Mouse (Mus musculus): ENCODE measurements around the gene B4galnt3. TPM values are rescaled to one million over a fixed set of nuclear protein-coding genes. Genes with fewer than 3 reads are reported as not detected.
A peak's percentile ranks its signal among the peaks of the same experiment; 100 is the strongest.

B4galnt3 gene
- polyA plus RNA-seq, 1 experiment, result 0.33 TPM

DNA sequence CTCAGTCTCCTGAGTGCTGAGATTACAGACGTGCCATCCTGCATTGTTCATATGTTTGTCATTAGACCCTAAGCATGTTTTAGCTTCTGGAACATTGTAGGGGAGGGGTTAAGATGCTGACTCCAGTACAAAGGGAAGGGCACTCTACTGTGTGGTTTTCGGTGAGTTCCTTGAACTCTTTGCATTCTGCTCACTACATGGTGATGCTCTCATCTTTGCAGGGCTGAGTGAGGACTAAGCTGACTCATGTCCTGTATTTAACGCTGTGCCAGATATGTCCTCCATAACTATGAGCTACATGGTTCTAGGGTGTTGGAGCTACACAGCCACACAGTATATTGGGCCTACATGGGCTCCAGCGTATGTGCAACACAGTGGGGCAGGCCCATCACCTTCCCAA, 104.0 kb downstream of the B4galnt3 start:
- no peak overlapping the region for H3K4me3 ChIP-seq (ENCODE audit: insufficient read depth, poor library complexity, severe bottlenecking)
- H3K36me3 ChIP-seq (ENCODE audit: control insufficient read depth, insufficient read depth), result no peaks in the 10 kb centered on the region
- no peak overlapping the region for H3ac ChIP-seq (ENCODE audit: control insufficient read depth, insufficient read length, low read depth)
- H3K79me3 ChIP-seq (ENCODE audit: low read depth), result no peaks in the 10 kb centered on the region
- H3K27me3 ChIP-seq (ENCODE audit: control insufficient read depth, insufficient read depth, insufficient read length), result no peaks in the 10 kb centered on the region
- H3K79me2 ChIP-seq (ENCODE audit: control insufficient read depth, insufficient read depth), result no peaks in the 10 kb centered on the region
- TF ChIP-seq MAX (IDR thresholded peaks at IDR 0.05) (peak; percentile 24), CTCF (IDR thresholded peaks at IDR 0.05; ENCODE audit: control insufficient read depth, insufficient read depth, insufficient read length) (no peak), FOSL1 (IDR thresholded peaks at IDR 0.05; ENCODE audit: insufficient read depth, low read length, poor library complexity, severe bottlenecking) (peak; percentile 6), CEBPB (IDR thresholded peaks at IDR 0.05; ENCODE audit: low read depth) (no peak)

DNA sequence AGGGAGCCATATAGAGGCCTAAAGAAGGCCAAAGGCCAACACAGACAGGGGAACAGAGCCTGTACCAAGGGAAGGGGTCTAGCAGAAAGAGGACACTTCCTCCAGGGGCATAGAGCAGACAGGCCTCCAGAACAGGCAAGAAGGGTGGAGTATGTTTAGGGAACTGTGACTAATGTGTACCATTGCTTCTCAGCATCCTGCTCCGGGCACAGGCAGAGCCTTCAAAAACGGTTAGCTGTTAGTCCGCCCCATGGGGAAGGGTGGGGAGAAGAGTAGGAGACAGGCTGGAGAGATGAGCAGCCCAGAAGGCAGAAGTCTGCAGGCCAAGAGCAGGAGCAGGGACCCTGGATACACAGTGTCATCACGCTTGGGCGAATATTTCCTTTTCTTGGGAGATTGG, 105.1 kb downstream of the B4galnt3 start:
- Histone ChIP-seq H3K79me3 (ENCODE audit: low read depth) (no peaks in the 10 kb centered on the region), H3K4me3 (ENCODE audit: insufficient read depth, poor library complexity, severe bottlenecking) (no peak overlapping the region), H3ac (ENCODE audit: control insufficient read depth, insufficient read length, low read depth) (no peak overlapping the region), H3K27me3 (ENCODE audit: control insufficient read depth, insufficient read depth, insufficient read length) (no peaks in the 10 kb centered on the region), H3K36me3 (ENCODE audit: control insufficient read depth, insufficient read depth) (no peaks in the 10 kb centered on the region), H3K79me2 (ENCODE audit: control insufficient read depth, insufficient read depth) (no peaks in the 10 kb centered on the region)
- TF ChIP-seq CTCF (IDR thresholded peaks at IDR 0.05; ENCODE audit: control insufficient read depth, insufficient read depth, insufficient read length), result no peak
- TF ChIP-seq MYOD1 (IDR thresholded peaks at IDR 0.05; ENCODE audit: control insufficient read depth, insufficient read length, low read depth), result no peak
- TF ChIP-seq FOSL1 (IDR thresholded peaks at IDR 0.05; ENCODE audit: insufficient read depth, low read length, poor library complexity, severe bottlenecking), result no peak

DNA sequence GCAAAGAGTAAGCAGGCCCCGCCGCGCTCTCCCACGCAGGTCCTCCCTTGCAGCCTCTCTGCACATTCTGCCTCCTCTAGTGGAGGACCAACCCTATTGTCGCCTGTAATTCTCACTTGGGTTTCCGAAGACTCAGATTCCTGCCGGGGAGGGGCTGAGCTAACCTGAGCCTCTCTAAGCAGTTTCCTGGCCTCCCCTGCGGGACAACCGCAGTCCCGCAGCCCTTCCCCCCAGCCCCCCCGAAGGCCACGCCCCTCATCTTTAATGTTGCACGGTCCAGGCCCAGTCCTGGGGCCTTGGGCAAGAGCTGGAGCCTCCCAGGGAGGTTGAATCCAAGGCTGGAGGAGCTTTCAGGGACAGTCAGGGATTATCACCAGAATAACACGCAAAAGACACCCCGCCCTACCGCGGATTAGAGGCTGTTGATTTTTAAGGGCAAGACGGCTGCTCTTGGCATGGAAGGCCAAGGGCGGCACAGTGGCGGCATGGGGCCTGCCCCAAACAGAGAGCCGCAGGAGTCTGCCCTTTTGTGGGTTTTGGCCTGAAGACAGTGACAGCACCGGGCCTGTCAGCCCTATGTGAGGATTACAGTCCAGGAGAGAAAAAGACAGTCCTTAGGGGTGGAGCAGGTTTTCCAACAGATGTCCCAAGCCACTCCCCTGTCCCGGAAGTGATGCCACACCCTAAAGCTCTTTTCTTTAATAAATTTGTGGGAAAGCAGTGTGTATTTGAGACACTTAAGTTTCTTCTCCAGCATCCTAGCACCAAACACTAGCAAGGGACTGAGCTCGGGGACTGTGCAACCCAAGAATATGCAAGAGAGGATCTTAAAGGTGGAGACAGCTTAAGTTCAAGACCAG, 105.8 kb downstream of the B4galnt3 start:
- Histone ChIP-seq H3K4me3 (ENCODE audit: insufficient read depth, poor library complexity, severe bottlenecking) (no peak overlapping the region), H3K27me3 (ENCODE audit: control insufficient read depth, insufficient read depth, insufficient read length) (no peaks in the 10 kb centered on the region), H3K79me3 (ENCODE audit: low read depth) (no peaks in the 10 kb centered on the region), H3K79me2 (ENCODE audit: control insufficient read depth, insufficient read depth) (no peaks in the 10 kb centered on the region), H3K36me3 (ENCODE audit: control insufficient read depth, insufficient read depth) (no peaks in the 10 kb centered on the region), H3ac (ENCODE audit: control insufficient read depth, insufficient read length, low read depth) (no peak overlapping the region)
- no peak for TF ChIP-seq CEBPB (IDR thresholded peaks at IDR 0.05; ENCODE audit: low read depth)
- no peak for TF ChIP-seq MYOG (IDR thresholded peaks at IDR 0.05; ENCODE audit: control insufficient read depth, extremely low read depth, insufficient read length)
- no peak for TF ChIP-seq CTCF (IDR thresholded peaks at IDR 0.05; ENCODE audit: control insufficient read depth, insufficient read depth, insufficient read length)
- TF ChIP-seq USF1 (IDR thresholded peaks at IDR 0.05; ENCODE audit: low read depth), result no peak
- no peak for TF ChIP-seq MAX (IDR thresholded peaks at IDR 0.05)
- TF ChIP-seq FOSL1 (IDR thresholded peaks at IDR 0.05; ENCODE audit: insufficient read depth, low read length, poor library complexity, severe bottlenecking), result no peak
- TF ChIP-seq MYOD1 (IDR thresholded peaks at IDR 0.05; ENCODE audit: control insufficient read depth, insufficient read length, low read depth), result no peak

DNA sequence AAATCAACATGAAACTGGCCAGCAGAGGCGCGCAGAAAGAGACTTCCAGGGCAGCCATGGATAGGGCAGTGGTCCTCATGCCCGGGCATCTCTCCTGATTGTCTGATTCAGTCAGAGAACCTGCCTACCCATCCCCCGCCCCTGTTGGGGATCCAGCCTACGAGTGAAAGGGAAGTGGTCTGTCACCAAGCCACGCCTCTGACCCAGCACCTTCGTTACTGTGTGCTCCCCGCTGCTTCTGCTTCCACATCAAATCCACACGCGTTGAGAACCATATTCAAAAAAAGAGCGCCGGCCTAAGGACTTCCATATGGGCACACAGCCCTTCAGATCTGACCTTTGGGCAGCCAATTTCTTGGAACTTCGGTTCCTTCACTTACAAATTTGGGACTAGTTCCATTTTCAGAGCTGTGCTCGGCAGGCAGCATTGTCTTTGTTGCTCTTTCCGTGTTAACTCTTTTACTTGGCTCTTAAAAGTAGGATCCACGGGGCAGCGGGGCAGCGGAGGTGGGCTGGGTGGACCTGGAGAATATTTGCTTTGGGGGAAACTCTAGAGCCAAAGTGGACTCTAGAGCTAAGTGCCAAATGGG, 106.7 kb downstream of the B4galnt3 start:
- no peaks in the 10 kb centered on the region for H3K27me3 ChIP-seq (ENCODE audit: control insufficient read depth, insufficient read depth, insufficient read length)

DNA sequence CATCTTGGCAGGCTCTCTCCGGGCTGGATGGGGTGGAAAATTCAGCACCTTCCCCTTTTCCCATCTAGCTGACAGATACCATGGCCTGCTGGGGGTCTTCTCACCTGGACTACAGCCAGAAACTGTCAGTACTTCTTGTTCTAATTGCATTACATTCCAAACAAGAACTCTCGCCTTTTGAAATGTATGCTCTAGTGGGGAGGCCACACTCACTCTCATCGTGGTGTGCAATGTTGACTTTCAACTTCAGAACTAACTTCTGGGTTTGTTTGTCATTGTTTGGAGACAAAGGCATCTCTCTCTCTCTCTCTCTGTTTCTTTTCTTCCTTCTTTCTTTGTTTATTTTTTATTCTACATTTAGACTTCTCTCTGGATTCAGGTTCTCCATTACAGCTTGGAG, 107.8 kb downstream of the B4galnt3 start:
- Histone ChIP-seq H3K79me3 (ENCODE audit: low read depth) (no peaks in the 10 kb centered on the region), H3K27me3 (ENCODE audit: control insufficient read depth, insufficient read depth, insufficient read length) (no peaks in the 10 kb centered on the region), H3K79me2 (ENCODE audit: control insufficient read depth, insufficient read depth) (no peaks in the 10 kb centered on the region), H3K4me3 (ENCODE audit: insufficient read depth, poor library complexity, severe bottlenecking) (no peak overlapping the region), H3ac (ENCODE audit: control insufficient read depth, insufficient read length, low read depth) (no peak overlapping the region), H3K36me3 (ENCODE audit: control insufficient read depth, insufficient read depth) (no peaks in the 10 kb centered on the region)
- no peak for TF ChIP-seq MYOD1 (IDR thresholded peaks at IDR 0.05; ENCODE audit: control insufficient read depth, insufficient read length, low read depth)
- no peak for TF ChIP-seq USF1 (IDR thresholded peaks at IDR 0.05; ENCODE audit: low read depth)
- no peak for TF ChIP-seq CTCF (IDR thresholded peaks at IDR 0.05; ENCODE audit: control insufficient read depth, insufficient read depth, insufficient read length)
- no peak for TF ChIP-seq MAX (IDR thresholded peaks at IDR 0.05)
- no peak for TF ChIP-seq CEBPB (IDR thresholded peaks at IDR 0.05; ENCODE audit: low read depth)
- TF ChIP-seq FOSL1 (IDR thresholded peaks at IDR 0.05; ENCODE audit: insufficient read depth, low read length, poor library complexity, severe bottlenecking), result no peak
- no peak for TF ChIP-seq MYOG (IDR thresholded peaks at IDR 0.05; ENCODE audit: control insufficient read depth, extremely low read depth, insufficient read length)

More for the DNA sequence above, 106.7 kb downstream of the B4galnt3 start:
- Histone ChIP-seq H3K79me2 (ENCODE audit: control insufficient read depth, insufficient read depth) (no peaks in the 10 kb centered on the region), H3K36me3 (ENCODE audit: control insufficient read depth, insufficient read depth) (no peaks in the 10 kb centered on the region), H3K4me3 (ENCODE audit: insufficient read depth, poor library complexity, severe bottlenecking) (no peak overlapping the region), H3ac (ENCODE audit: control insufficient read depth, insufficient read length, low read depth) (no peak overlapping the region), H3K79me3 (ENCODE audit: low read depth) (no peaks in the 10 kb centered on the region)
- TF ChIP-seq MYOD1 (IDR thresholded peaks at IDR 0.05; ENCODE audit: control insufficient read depth, insufficient read length, low read depth) (no peak), CTCF (IDR thresholded peaks at IDR 0.05; ENCODE audit: control insufficient read depth, insufficient read depth, insufficient read length) (no peak), MYOG (IDR thresholded peaks at IDR 0.05; ENCODE audit: control insufficient read depth, extremely low read depth, insufficient read length) (no peak)

DNA sequence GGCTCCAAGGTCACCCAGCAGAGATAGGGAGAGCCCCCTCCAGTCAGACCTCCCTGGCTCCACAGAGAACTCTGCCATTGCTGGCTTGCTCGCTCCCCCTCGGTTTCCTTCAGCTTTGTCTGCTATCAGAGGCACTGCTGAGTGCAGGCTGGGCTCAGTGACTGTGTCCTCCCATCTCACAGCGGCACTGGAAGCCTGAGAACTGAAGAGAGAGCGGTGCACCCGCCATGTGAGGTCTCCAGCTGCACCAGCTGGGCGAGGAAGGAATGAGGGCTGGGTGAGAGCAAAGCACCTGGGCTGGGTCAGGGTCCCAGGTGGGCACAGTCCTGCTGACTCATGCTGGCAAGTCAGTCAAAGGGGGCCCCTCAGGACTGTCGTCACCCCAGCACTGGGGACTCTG, 108.6 kb downstream of the B4galnt3 start:
- Histone ChIP-seq H3K36me3 (ENCODE audit: control insufficient read depth, insufficient read depth) (no peaks in the 10 kb centered on the region), H3K27me3 (ENCODE audit: control insufficient read depth, insufficient read depth, insufficient read length) (no peaks in the 10 kb centered on the region), H3ac (ENCODE audit: control insufficient read depth, insufficient read length, low read depth) (no peak overlapping the region), H3K79me3 (ENCODE audit: low read depth) (no peaks in the 10 kb centered on the region), H3K4me3 (ENCODE audit: insufficient read depth, poor library complexity, severe bottlenecking) (no peak overlapping the region), H3K79me2 (ENCODE audit: control insufficient read depth, insufficient read depth) (no peaks in the 10 kb centered on the region)
- TF ChIP-seq MYOG (IDR thresholded peaks at IDR 0.05; ENCODE audit: control insufficient read depth, extremely low read depth, insufficient read length) (no peak), CEBPB (IDR thresholded peaks at IDR 0.05; ENCODE audit: low read depth) (no peak)

Data from C2C12 (cell line).